Mouse (Mus musculus): Measurements from ENCODE around the gene Tm9sf2.

DNA sequence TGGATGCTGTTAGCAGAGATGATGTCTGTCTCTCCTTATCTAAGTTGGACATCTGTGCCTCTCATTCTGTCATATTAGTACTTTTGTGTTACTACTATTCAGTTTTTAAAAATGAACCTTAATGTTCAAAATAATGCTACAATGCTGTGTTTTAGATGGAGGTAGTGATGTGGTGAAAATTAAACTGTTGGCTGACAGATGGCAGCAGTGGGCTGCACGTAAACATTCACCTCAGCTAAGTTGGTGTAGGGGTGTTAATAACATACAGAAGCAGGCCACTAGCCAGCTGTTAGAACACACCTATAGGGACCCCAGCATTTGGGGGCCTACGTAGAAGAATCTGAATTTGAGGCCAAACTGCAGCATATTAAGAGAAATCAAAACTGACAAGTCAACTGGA is 24.8 kb downstream of the Tm9sf2 start:
- TF ChIP-seq GATA1 (IDR thresholded peaks at IDR 0.05; ENCODE audit: borderline replicate concordance, low read length), result no peak
- no peak for TF ChIP-seq FLI1 (IDR thresholded peaks at IDR 0.05; ENCODE audit: low read length)

All from megakaryocyte, embryonic 14.5 days (primary cell).